Comparison of ENCODE assay signal across 13 mouse cellular contexts in genomic region chr11:102433866-102434265, GRCm38 (mm10). TPM values are rescaled to one million over a fixed set of nuclear protein-coding genes. Genes with fewer than 3 reads are reported as not detected.
DNase-seq lines count a peak whose midpoint lies in the region; ATAC-seq and TF ChIP-seq lines count a peak whose summit lies in the region.
"Had no signal": no experiment of that assay in that cellular context is flagged by ENCODE, and none has a peak within 500 bp of the region (broad histone marks: within the 10 kb centered on the region; RNA-seq: fewer than 3 reads in every experiment).

No protein-coding gene starts in this region.

- peaks cover 63% of the 10 kb centered on the region for H3K4me1 ChIP-seq in heart, embryonic 13.5 days
- H3K4me1 ChIP-seq in midbrain, postnatal 0 days (ENCODE audit: insufficient read depth, low read length): peaks cover 16% of the 10 kb centered on the region; the same call in 1 of the 2 replicates
- H3K4me1 ChIP-seq in midbrain, embryonic 11.5 days (ENCODE audit: control insufficient read depth, insufficient read depth, low read length): peaks cover 21% of the 10 kb centered on the region
- peaks cover 53% of the 10 kb centered on the region for H3K4me1 ChIP-seq in kidney, embryonic 15.5 days

- peak overlapping the region; percentile 28; the same call in 1 of the 2 replicates for H3K9ac ChIP-seq in heart, embryonic 13.5 days
- no peak overlapping the region for H3K9ac ChIP-seq in midbrain, postnatal 0 days (replicated peaks; ENCODE audit: low read length, poor library complexity, severe bottlenecking)
- H3K9ac ChIP-seq in midbrain, embryonic 11.5 days (ENCODE audit: low read length): no peak overlapping the region
- no peak overlapping the region for H3K9ac ChIP-seq in kidney, embryonic 15.5 days
- H3K9ac ChIP-seq: embryonic facial prominence, embryonic 15.5 days; limb, embryonic 13.5 days had no signal

- H3K4me3 ChIP-seq in heart, embryonic 13.5 days: no peak overlapping the region
- H3K4me3 ChIP-seq in midbrain, postnatal 0 days (ENCODE audit: low read depth, low read length): no peak overlapping the region
- no peak overlapping the region for H3K4me3 ChIP-seq in midbrain, embryonic 11.5 days (ENCODE audit: low read depth, low read length)
- H3K4me3 ChIP-seq in kidney, embryonic 15.5 days (replicated peaks): no peak overlapping the region
- H3K4me3 ChIP-seq: embryonic facial prominence, embryonic 15.5 days; limb, embryonic 13.5 days had no signal

- TF ChIP-seq CTCF in midbrain, postnatal 0 days (IDR thresholded peaks at IDR 0.05): no peak

- peaks cover 55% of the 10 kb centered on the region for H3K36me3 ChIP-seq in heart, embryonic 13.5 days
- H3K36me3 ChIP-seq in midbrain, postnatal 0 days (ENCODE audit: insufficient read depth, low read length): peaks cover 40% of the 10 kb centered on the region
- peaks cover 9% of the 10 kb centered on the region for H3K36me3 ChIP-seq in midbrain, embryonic 11.5 days (ENCODE audit: control insufficient read depth, insufficient read depth, low read length)
- H3K36me3 ChIP-seq in kidney, embryonic 15.5 days: peaks cover 48% of the 10 kb centered on the region

- no peaks in the 10 kb centered on the region for H3K9me3 ChIP-seq in heart, embryonic 13.5 days
- no peaks in the 10 kb centered on the region for H3K9me3 ChIP-seq in midbrain, postnatal 0 days (ENCODE audit: low read length)
- no peaks in the 10 kb centered on the region for H3K9me3 ChIP-seq in midbrain, embryonic 11.5 days (ENCODE audit: control insufficient read depth, low read length)
- no peaks in the 10 kb centered on the region for H3K9me3 ChIP-seq in kidney, embryonic 15.5 days (replicated peaks)
- H3K9me3 ChIP-seq: embryonic facial prominence, embryonic 15.5 days; limb, embryonic 13.5 days had no signal

- WGBS in heart, embryonic 13.5 days: 90% methylated on average over 7 of the region's 7 CpGs
- 88% methylated on average over 7 of the region's 7 CpGs for WGBS in midbrain, postnatal 0 days
- WGBS in midbrain, embryonic 11.5 days: 92% methylated on average over 7 of the region's 7 CpGs
- 93% methylated on average over 7 of the region's 7 CpGs for WGBS in kidney, embryonic 15.5 days

- no peak overlapping the region for H3K27ac ChIP-seq in heart, embryonic 13.5 days (replicated peaks)
- H3K27ac ChIP-seq in midbrain, postnatal 0 days (ENCODE audit: low read depth, low read length): peak overlapping the region; percentile 59
- no peak overlapping the region for H3K27ac ChIP-seq in midbrain, embryonic 11.5 days (ENCODE audit: low read depth, low read length)
- H3K27ac ChIP-seq in kidney, embryonic 15.5 days: no peak overlapping the region
- H3K27ac ChIP-seq: embryonic facial prominence, embryonic 15.5 days; limb, embryonic 13.5 days had no signal

- DNase-seq in cerebellum, adult 9-10 months: peak; percentile 58
- DNase-seq in cerebellum, postnatal 36 days: no peak
- no peak for DNase-seq in heart, postnatal 4 days
- DNase-seq in midbrain, postnatal 0 days (ENCODE audit: low spot score): no peak
- no peak for DNase-seq in midbrain, embryonic 11.5 days (ENCODE audit: low spot score, missing footprints)
- DNase-seq in retina, embryonic 14.5 days (ENCODE audit: low spot score): no peak

- no peak overlapping the region for H3K4me2 ChIP-seq in heart, embryonic 13.5 days
- no peak overlapping the region for H3K4me2 ChIP-seq in midbrain, postnatal 0 days (ENCODE audit: low read depth, low read length, poor library complexity, severe bottlenecking)
- no peak overlapping the region for H3K4me2 ChIP-seq in midbrain, embryonic 11.5 days
- no peak overlapping the region for H3K4me2 ChIP-seq in kidney, embryonic 15.5 days
- H3K4me2 ChIP-seq: embryonic facial prominence, embryonic 15.5 days; limb, embryonic 13.5 days had no signal

- ATAC-seq in heart, embryonic 13.5 days (ENCODE audit: extremely low read depth, insufficient number of reproducible peaks, low FRiP score, low TSS enrichment): no peak
- no peak for ATAC-seq in midbrain, postnatal 0 days (ENCODE audit: low FRiP score)
- ATAC-seq in midbrain, embryonic 11.5 days (ENCODE audit: low FRiP score): no peak
- ATAC-seq in kidney, embryonic 15.5 days (replicated peaks; ENCODE audit: low FRiP score): no peak
- ATAC-seq: intestine, postnatal 0 days had no signal

- peaks cover 4% of the 10 kb centered on the region; the same call in 1 of the 2 replicates for H3K27me3 ChIP-seq in heart, embryonic 13.5 days (replicated peaks)
- H3K27me3 ChIP-seq in midbrain, postnatal 0 days (ENCODE audit: insufficient read depth, low read length): no peaks in the 10 kb centered on the region
- peaks cover 5% of the 10 kb centered on the region for H3K27me3 ChIP-seq in midbrain, embryonic 11.5 days (ENCODE audit: control insufficient read depth, insufficient read depth, low read length)
- no peaks in the 10 kb centered on the region for H3K27me3 ChIP-seq in kidney, embryonic 15.5 days
- H3K27me3 ChIP-seq: embryonic facial prominence, embryonic 15.5 days had no signal

RNA-seq across cellular contexts. Expression of gene Grn, which starts 3.8 kb away (rescaled TPM):
- polyA plus RNA-seq in heart, embryonic 13.5 days (2015; fragmentation: Nextera tagmentation; extraction: Ambion mirVana): 220 and 224 TPM in 2 replicates
- 100 to 1,000 TPM; 141 to 144 TPM for total RNA-seq in heart, postnatal 4 days (2021)
- 74.2 and 78.0 TPM in 2 replicates for total RNA-seq in midbrain, postnatal 0 days (2014; rRNA removed)
- polyA plus RNA-seq in midbrain, postnatal 0 days (2015; fragmentation: Nextera tagmentation; extraction: Ambion mirVana): 90.4 and 91.7 TPM in 2 replicates
- 36.8 and 39.3 TPM in 2 replicates for polyA plus RNA-seq in midbrain, embryonic 11.5 days (2014; fragmentation: Nextera tagmentation; extraction: Ambion mirVana)
- polyA plus RNA-seq in kidney, embryonic 15.5 days (2015; fragmentation: Nextera tagmentation; extraction: Ambion mirVana): 151 and 172 TPM in 2 replicates

RNA-seq across cellular contexts. Expression of gene Fam171a2, which starts 13.6 kb away (rescaled TPM):
- 2.8 and 2.9 TPM in 2 replicates for polyA plus RNA-seq in heart, embryonic 13.5 days (2015; fragmentation: Nextera tagmentation; extraction: Ambion mirVana)
- 10 to 100 TPM; 30.2 to 30.5 TPM for total RNA-seq in heart, postnatal 4 days (2021)
- total RNA-seq in midbrain, postnatal 0 days (2014; rRNA removed): 584 and 605 TPM in 2 replicates
- polyA plus RNA-seq in midbrain, postnatal 0 days (2015; fragmentation: Nextera tagmentation; extraction: Ambion mirVana): 22.5 and 25.4 TPM in 2 replicates
- 7.2 and 10.6 TPM in 2 replicates for polyA plus RNA-seq in midbrain, embryonic 11.5 days (2014; fragmentation: Nextera tagmentation; extraction: Ambion mirVana)
- polyA plus RNA-seq in kidney, embryonic 15.5 days (2015; fragmentation: Nextera tagmentation; extraction: Ambion mirVana): 6.9 and 7.1 TPM in 2 replicates

RNA-seq across cellular contexts. Expression of gene Slc25a39, which starts 26.1 kb away (rescaled TPM):
- 287 and 294 TPM in 2 replicates for polyA plus RNA-seq in heart, embryonic 13.5 days (2015; fragmentation: Nextera tagmentation; extraction: Ambion mirVana)
- 100 to 1,000 TPM; 161 to 165 TPM for total RNA-seq in heart, postnatal 4 days (2021)
- 139 and 176 TPM in 2 replicates for total RNA-seq in midbrain, postnatal 0 days (2014; rRNA removed)
- polyA plus RNA-seq in midbrain, postnatal 0 days (2015; fragmentation: Nextera tagmentation; extraction: Ambion mirVana): 132 and 148 TPM in 2 replicates
- polyA plus RNA-seq in midbrain, embryonic 11.5 days (2014; fragmentation: Nextera tagmentation; extraction: Ambion mirVana): 167 and 193 TPM in 2 replicates
- 271 and 298 TPM in 2 replicates for polyA plus RNA-seq in kidney, embryonic 15.5 days (2015; fragmentation: Nextera tagmentation; extraction: Ambion mirVana)

RNA-seq across cellular contexts. Expression of gene Itga2b, which starts 36.1 kb away (rescaled TPM):
- polyA plus RNA-seq in heart, embryonic 13.5 days (2015; fragmentation: Nextera tagmentation; extraction: Ambion mirVana): 10.5 and 11.3 TPM in 2 replicates
- total RNA-seq in heart, postnatal 4 days (2021): 1 to 10 TPM; 4.2 to 5.4 TPM
- 2.6 and 4.7 TPM in 2 replicates for total RNA-seq in midbrain, postnatal 0 days (2014; rRNA removed)
- polyA plus RNA-seq in midbrain, postnatal 0 days (2015; fragmentation: Nextera tagmentation; extraction: Ambion mirVana): 15.4 and 15.5 TPM in 2 replicates
- polyA plus RNA-seq in midbrain, embryonic 11.5 days (2014; fragmentation: Nextera tagmentation; extraction: Ambion mirVana): 4.5 and 5.2 TPM in 2 replicates
- polyA plus RNA-seq in kidney, embryonic 15.5 days (2015; fragmentation: Nextera tagmentation; extraction: Ambion mirVana): 8.2 and 11.0 TPM in 2 replicates

RNA-seq across cellular contexts. Expression of gene Rundc3a, which starts 40.7 kb away (rescaled TPM):
- polyA plus RNA-seq in heart, embryonic 13.5 days (2015; fragmentation: Nextera tagmentation; extraction: Ambion mirVana): 1.1 and 1.7 TPM in 2 replicates
- 1 to 10 TPM in 1 of 2 experiments, under 1 TPM in 1; 0.50 to 1.9 TPM for total RNA-seq in heart, postnatal 4 days (2021)
- 379 and 397 TPM in 2 replicates for total RNA-seq in midbrain, postnatal 0 days (2014; rRNA removed)
- 127 and 133 TPM in 2 replicates for polyA plus RNA-seq in midbrain, postnatal 0 days (2015; fragmentation: Nextera tagmentation; extraction: Ambion mirVana)
- 42.0 and 43.0 TPM in 2 replicates for polyA plus RNA-seq in midbrain, embryonic 11.5 days (2014; fragmentation: Nextera tagmentation; extraction: Ambion mirVana)
- 2.5 and 4.9 TPM in 2 replicates for polyA plus RNA-seq in kidney, embryonic 15.5 days (2015; fragmentation: Nextera tagmentation; extraction: Ambion mirVana)
- total RNA-seq: gastrocnemius, adult 18-20 months; megakaryocyte-erythroid progenitor cell, adult 5-6 weeks had no signal
